Mouse (Mus musculus) cerebellum, postnatal 4 days (tissue): Measurements from ENCODE around the gene Fis1.

ENCODE experiments used
- DNase-seq, 2 experiments: peaks; one replicate each; pipeline ENCODE4 v3.0.0; 2022; ENCODE audit warnings: low spot score in 2 of 2, mixed read lengths in 1 of 2

The Fis1 gene

DNA sequence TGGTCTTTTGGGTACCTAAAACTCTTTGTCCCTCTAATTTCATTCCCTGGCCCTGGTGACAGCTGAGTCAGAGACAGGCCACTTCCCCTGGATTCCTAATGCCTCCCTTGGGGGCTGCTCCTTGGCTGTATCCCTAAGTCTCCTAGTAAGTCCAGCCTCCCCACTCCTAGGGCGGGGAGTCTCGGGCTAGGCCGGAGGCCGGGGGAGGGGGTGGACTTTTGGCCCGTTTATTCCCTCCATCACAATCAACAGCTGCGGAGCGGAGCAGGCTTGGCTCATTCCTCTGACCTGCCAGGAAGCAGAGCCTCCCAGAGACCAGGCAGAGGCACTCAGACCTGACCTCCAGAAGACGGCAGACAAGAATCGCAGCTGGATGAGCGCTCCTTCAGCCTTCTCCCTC is 14.5 kb downstream of the Fis1 start:
- DNase-seq: no peak

DNA sequence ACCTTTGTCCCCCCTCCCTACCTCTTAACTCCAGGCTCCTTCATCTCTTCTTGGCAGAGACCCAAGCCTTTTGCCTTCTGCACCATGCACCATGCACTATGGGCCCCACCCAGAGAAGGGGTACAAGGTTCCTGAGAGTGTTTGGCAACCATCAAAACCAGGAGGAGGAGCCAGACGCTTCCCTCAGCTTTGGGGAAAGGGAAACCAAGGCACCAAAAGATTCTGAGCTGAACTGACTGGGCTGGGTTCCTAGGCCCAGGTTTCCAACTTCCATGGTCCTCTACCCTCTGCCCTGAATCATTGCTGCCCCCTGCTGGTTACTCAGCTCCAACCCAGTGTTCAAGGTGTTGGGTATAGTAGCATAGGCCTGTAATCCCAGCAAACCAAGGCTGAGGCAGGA is 17.6 kb downstream of the Fis1 start:
- DNase-seq: no peak

DNA sequence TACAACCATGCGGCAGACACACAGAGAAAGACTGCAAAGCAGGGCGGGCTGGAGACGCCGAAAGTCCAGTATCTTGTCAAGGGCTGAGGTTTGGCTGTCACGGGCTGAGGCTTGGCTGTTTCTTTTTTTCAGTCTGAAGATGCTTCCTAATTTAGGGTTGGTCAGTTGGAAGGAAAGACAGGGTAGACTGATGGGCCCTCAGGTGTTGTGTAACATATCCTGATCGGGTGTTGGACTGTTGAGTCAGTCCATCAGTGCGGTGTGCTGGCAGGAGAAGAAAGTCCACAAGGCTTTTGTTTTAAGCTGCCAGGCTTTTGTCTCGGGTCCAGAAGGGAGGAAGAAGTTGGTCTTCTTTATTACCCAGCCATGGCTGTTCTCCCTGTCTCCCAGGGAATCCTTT is 20.6 kb downstream of the Fis1 start:
- no peak for DNase-seq

DNA sequence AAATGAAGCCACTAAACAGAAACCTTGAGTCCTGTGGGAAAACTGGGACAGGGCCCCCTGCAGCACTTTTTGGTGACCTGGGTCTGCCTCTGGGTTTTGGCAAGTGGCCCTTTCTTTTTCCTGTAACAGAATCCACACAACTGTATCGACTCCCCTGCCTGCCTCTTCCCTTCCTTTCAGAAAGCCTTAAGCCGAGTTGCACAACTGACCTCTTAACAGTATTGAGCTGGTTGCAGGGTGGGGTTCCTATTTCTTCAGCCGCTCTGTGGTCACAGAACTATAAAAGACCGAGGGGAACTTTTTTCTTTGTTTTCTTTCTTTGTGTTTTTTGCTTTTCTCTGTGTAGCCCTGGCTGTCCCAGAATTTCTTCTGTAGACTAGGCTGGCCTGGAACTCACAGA is 24.7 kb downstream of the Fis1 start:
- no peak for DNase-seq

DNA sequence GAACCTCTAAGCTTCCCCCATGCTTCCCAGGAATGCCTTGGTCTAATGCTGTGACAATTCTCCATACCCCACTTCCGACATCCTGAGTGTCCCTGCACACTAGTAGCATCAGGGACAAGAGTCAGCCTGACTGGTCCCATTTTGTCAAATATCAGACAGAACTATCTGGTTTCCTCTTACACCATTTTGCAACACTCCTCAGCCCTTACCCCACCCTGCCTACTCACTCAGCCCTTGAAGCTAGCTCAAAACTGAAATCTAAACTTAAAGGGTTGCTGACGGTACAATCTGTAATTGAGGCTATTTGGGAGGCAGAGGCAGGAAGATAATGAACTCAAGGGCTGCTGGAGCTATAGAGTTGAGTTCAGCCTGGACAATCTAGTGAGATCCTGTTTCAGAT is 26.7 kb downstream of the Fis1 start:
- DNase-seq: no peak

DNA sequence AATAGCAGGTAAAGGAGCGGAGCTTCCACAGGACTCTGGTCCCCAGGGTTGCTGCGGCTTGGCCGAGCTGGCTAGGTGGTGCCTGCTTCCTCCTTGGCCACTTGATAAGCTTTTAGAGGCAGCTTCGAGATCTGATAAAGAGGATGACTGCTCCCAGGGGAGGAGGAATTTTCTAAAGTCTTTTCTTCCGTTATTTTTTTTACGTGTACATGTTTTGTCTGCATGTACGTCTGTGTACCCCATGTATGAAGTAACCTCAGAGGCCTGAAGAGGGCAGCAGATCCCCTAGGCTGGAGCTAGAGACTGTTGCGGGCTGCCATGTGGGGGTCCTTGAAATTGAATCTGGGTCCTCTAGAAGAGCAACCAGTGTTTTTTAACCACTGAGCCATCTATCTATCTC is 27.9 kb downstream of the Fis1 start:
- DNase-seq: no peak

DNA sequence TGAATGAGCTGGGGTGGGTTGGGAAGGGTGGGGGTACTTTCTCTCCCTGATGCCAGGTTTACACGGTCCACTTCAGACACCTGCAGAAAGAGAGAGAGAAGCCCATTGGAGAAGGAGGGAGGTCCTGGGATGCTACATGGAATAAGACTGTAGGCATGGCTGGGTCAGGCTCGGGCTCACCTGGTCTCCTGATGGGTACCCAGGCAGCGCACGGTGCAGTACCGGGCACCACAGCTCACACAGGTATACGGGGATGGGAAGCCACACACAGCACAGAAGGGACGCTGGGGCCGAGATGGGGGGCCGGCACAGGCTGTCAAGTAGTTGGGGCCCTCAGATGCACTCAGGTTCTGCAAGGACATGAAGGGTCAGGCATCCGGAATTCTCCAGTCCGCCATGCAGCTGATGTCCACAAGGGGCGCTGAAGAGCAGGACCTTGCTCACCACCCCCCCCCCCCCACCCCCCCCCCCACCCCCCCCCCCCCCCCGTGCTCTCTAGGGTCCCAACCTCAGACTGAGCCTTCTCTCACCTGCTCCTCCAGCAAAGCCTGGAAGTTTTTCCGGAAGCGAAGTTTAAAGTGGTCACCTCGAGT is 29.4 kb downstream of the Fis1 start:
- peak in 1 of 2 experiments; percentile 60 for DNase-seq

DNA sequence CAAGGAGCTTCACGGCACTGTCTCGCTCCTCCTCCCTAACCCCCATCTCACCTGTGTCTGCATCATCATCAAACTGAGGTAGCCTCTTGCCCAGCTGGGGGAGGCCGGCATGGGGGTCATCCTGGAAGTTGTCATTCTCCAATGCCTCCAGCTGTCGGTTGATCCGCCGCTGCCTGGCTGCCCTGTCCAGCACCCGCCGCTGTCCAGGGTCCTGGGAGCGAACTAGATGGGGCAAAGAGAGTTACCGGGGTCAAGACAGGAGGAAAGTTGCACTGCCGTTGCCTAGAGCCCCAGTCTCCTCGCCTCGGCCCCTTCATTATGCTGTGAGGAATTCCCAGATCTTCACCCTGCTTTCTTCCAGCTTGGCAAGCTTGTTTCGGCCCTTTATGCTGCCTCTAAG is 31.8 kb downstream of the Fis1 start:
- no peak for DNase-seq

DNA sequence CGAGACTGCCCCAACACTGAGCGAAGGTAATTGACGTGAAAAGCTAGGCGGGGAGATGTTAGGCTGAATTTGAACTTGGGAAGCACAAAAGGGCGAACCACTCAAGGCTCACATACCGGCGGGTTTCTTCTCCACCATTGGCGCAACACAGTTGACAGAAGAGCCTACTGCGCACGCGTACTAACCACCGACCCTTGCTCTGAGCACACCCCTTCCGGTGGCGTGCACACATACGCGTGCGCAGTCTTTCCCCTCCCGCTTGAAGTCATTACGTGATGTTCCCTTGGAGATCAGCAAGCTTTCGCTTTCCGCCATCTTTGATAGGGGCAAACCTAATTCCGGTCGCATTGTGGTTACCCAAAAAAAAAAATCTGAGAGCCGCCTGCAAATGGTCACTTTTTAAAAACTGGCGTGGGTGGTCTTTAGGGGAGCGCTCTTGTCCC is 33.6 kb downstream of the Fis1 start, which contains the start of gene Plod3:
Gene Plod3, plus strand, starts transcription at position 325 of the 443 bp plus-strand sequence.
- peak; percentile 85 to 92 for DNase-seq

DNA sequence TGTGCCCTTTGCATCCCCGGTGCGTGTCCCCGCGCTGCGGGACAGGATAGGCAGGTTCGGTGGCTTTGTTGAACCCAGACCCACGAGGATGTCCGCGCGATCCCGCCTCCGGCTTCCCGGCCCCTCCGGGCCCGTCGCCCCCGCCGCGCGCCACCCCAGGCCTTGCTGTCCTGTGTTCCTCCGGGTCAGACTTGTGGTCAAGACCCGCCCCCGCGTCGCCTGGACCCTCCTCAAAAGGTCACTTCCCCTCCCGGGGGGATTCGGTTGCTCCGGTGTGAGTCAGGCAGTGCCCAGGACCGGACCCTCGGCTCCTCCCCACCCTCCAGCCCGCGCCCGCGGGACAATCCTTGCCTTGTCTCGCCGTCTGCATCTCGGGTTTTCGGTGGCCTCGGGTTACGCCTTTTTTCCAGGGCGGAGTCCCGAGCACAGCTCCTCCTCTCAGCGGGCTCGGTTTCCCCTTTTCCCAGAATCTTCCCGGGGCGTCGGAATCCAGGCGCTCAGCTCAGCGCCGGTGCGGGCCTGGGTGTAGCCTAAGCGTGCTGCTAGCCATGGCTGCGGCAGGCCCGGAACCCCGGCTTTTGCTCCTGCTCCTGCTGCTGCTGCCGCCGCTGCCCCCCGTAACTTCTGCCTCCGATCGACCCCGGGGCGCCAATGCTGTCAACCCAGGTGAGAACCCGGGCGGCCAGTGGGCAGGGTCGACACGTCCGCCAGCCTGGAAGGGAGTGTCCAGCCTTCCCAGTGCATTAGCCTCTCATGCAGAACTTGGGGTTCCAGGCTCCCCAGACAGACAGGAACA is 34.3 kb downstream of the Fis1 start:
- peak; percentile 58 to 72 for DNase-seq

DNA sequence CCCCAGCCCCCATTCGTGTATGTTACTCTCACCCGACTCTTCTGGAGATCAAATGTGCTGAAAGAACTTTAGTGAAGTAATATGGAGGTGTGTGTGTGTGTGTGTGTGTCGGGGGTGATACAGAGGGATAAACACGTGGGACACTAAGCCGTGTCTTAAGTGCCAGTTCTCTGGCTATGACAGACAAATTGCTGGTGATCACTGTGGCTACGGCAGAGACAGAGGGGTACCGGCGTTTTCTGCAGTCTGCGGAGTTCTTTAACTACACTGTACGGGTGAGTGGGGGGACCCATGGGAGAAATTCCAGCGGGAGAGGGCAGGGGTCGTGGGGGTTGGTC is 34.8 kb downstream of the Fis1 start, which contains the start of gene Znhit1:
Gene Znhit1, minus strand, starts transcription at position 88 of the 338 bp plus-strand sequence.
- DNase-seq: no peak

DNA sequence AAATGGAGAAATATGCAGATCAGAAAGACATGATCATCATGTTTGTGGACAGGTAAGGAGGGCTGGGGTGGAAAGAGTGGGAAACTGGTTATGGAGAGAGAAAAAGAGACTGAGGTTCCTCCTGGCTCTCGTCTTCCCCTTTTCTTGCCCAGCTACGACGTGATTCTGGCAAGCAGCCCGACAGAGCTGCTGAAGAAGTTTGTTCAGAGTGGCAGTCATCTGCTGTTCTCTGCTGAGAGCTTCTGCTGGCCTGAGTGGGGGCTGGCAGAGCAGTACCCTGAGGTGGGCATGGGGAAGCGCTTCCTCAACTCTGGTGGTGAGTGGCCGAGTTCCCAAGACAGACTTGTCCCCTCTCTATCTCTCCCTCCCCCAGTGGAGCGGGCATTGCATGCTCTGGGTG is 35.3 kb downstream of the Fis1 start:
- DNase-seq: peak in 1 of 2 experiments; percentile 30

DNA sequence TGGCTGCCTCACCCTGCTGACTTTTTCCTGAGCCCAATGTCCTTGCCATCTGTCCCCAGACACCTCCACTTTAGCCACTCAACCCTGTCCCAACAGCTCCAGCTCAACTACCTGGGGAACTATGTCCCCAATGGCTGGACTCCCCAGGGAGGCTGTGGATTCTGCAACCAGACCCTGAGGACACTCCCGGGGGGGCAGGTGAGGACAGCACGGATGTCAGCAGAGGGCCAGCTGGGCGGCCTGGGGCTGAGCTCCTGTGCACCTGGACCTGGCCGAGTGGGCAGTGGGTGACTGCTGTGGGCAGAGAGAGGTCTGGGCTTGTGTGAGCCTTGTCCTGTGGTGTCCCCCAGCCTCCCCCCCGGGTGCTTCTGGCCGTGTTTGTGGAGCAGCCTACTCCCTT is 36.7 kb downstream of the Fis1 start:
- no peak for DNase-seq

DNA sequence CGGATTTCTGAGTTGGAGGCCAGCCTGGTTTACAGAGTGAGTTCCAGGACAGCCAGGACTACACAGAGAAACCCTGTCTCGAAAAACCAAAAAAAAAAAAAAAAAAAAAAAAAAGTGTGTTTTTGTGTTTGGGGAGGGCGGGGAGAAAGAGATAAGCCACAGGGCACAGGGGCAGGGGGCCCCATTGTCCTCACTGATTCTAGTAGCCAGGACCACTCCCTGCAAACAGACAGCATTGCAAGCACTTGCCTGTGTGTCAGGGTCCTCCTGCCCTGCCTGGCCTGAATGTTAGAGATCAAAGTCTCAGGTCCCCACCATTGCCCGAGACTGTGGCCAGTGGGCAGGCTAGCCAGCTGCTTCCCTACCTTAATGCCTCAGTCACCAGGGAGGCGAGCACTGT is 46.4 kb downstream of the Fis1 start:
- DNase-seq: no peak

DNA sequence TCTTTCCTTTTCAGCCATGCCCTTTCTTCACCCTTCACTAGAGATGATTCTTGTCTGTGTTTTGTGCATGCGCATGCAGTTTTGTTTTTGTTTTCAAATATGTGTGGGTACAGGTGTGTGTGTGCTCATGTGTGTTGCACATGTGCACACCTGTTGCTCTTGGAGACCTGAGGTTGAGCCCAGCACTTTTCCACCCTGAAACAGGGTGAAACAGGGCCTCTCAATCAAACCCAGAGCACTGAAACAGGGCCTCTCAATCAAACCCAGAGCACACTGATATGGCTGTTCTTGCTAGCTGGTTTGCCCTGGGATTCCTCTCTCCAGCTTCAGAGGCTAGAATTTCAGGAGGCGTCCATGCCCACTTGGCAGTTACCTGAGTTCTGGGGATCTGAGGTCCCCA is 47.5 kb downstream of the Fis1 start:
- DNase-seq: no peak

DNA sequence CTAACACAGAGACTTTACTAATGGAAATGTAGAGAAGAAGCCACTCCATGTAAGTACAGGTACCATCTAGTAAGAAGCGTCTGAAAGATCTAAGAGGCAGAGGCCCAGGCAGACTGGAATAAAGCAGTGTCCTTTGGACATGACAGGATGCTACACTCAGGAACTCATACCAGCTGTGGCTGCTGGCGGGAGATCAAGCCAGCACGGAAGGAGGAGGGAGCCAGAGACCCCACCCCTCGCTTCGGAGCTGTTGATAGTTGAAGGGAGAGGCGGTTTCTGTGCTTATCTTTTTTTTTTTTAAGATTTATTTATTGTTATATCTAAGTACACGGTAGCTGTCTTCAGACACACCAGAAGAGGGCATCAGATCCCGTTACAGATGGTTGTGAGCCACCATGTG is 54.2 kb downstream of the Fis1 start:
- DNase-seq: no peak

DNA sequence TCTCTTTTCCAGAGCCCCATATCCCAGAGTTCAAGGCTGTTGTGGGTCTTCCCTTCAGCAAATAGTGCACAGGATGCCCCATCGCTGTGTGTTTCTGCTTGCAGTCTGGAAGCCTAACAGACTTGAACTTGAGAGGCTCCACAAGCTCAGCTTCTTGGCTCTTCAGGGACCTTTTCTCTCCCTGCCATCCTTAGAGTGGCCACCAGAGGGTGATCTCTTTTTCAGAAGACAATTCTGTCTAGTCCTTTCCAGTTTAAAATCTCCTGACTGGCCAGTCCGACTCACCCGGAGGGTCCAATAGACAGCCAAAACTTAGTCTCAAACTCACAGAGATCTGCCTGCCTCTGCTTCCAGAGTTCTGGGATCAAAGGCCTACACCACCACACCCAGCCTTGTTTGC is 56.9 kb downstream of the Fis1 start:
- peak in 1 of 2 experiments; percentile 63 for DNase-seq

DNA sequence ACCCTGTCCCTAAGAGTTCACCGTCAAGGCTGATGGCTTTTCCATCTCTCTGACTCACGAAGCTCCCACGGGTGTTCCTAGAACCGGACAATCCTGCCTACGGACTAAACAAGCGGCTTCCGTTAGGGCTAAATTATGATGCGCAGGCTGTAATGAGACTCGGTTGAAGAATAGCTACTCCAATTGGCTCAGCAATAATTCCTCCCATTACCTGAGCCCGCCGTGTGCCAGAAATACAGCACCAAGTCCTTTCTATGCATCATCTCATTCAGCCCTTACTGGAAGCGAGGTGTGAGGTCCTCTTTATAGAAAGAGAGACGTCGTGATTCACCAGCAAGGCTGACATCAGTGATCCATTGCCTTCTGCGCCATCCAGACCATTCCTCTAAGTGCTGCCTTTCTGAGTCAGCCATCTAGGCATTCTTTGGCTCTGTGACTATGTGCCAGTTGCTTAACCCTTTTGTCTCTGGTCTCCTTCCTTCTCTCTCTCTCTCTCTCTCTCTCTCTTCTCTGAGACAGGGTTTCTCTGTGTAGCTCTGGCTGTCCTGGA is 59.4 kb downstream of the Fis1 start:
- no peak for DNase-seq
